Comparison of ENCODE assay signal across 29 mouse cellular contexts in the genomic region with DNA sequence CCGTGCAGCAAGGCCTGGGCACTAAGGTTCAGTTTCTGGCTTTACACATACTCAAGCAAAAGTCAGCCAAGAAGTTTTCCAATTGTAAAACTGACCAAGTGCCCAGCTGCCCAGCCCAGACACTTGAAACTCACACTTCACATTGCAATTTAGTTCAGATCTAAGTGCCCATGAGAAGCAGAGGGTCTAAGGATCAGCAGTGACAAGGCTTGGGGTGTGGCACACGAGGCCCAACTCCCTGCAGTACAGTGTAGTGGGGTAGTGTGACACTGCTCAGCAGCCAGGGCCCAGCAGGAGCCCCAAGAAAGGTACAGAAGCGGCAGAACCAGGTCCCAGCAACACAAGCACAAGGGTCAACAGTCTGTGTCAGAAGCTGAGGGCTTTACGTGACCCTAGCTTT. TPM values are rescaled to one million over a fixed set of nuclear protein-coding genes. Genes with fewer than 3 reads are reported as not detected.
DNase-seq lines count a peak whose midpoint lies in the region; ATAC-seq and TF ChIP-seq lines count a peak whose summit lies in the region.
"Had no signal": no experiment of that assay in that cellular context is flagged by ENCODE, and none has a peak within 500 bp of the region (broad histone marks: within the 10 kb centered on the region; RNA-seq: fewer than 3 reads in every experiment).

No protein-coding gene starts in this region.

- no peak for TF ChIP-seq CTCF in lung, postnatal 0 days (IDR thresholded peaks at IDR 0.05)

- H3K4me3 ChIP-seq in intestine, embryonic 15.5 days (replicated peaks), result no peak overlapping the region
- no peak overlapping the region for H3K4me3 ChIP-seq in intestine, embryonic 16.5 days (ENCODE audit: low read length)
- no peak overlapping the region for H3K4me3 ChIP-seq in lung, postnatal 0 days (ENCODE audit: low read depth, low read length)
- H3K4me3 ChIP-seq: embryonic facial prominence, embryonic 10.5 days; embryonic facial prominence, embryonic 13.5 days; erythroblast, embryonic 14.5 days; forebrain, embryonic 12.5 days; forebrain, embryonic 15.5 days; heart, embryonic 12.5 days; heart, embryonic 15.5 days; hindbrain, embryonic 10.5 days; hindbrain, embryonic 13.5 days had no signal

- no peaks in the 10 kb centered on the region for H3K9me3 ChIP-seq in intestine, embryonic 15.5 days
- H3K9me3 ChIP-seq in intestine, embryonic 16.5 days (ENCODE audit: control insufficient read depth, low read length), result no peaks in the 10 kb centered on the region
- no peaks in the 10 kb centered on the region for H3K9me3 ChIP-seq in lung, postnatal 0 days (ENCODE audit: low read length)
- H3K9me3 ChIP-seq: embryonic facial prominence, embryonic 10.5 days; embryonic facial prominence, embryonic 13.5 days; forebrain, embryonic 12.5 days; forebrain, embryonic 15.5 days; heart, embryonic 12.5 days; heart, embryonic 15.5 days; hindbrain, embryonic 10.5 days; hindbrain, embryonic 13.5 days had no signal

- H3K27me3 ChIP-seq in intestine, embryonic 15.5 days (replicated peaks), result no peaks in the 10 kb centered on the region
- no peaks in the 10 kb centered on the region for H3K27me3 ChIP-seq in intestine, embryonic 16.5 days (replicated peaks; ENCODE audit: control insufficient read depth, insufficient read depth, low read length)
- no peaks in the 10 kb centered on the region for H3K27me3 ChIP-seq in lung, postnatal 0 days (replicated peaks; ENCODE audit: insufficient read depth, low read length)
- H3K27me3 ChIP-seq: embryonic facial prominence, embryonic 13.5 days; forebrain, embryonic 12.5 days; forebrain, embryonic 15.5 days; heart, embryonic 12.5 days; heart, embryonic 15.5 days; hindbrain, embryonic 13.5 days had no signal

- peaks cover 36% of the 10 kb centered on the region for H3K36me3 ChIP-seq in intestine, embryonic 15.5 days
- H3K36me3 ChIP-seq in intestine, embryonic 16.5 days (ENCODE audit: control insufficient read depth, insufficient read depth, low read length), result peaks cover 14% of the 10 kb centered on the region
- H3K36me3 ChIP-seq in lung, postnatal 0 days (ENCODE audit: insufficient read depth, low read length), result peaks cover 31% of the 10 kb centered on the region

- ATAC-seq in intestine, embryonic 15.5 days, result peak; percentile 66
- ATAC-seq in intestine, embryonic 16.5 days, result peak; percentile 81
- ATAC-seq in lung, postnatal 0 days, result peak; percentile 92
- no peak for ATAC-seq in granulocyte monocyte progenitor cell, adult 5-6 weeks (replicated peaks; ENCODE audit: poor library complexity, severe bottlenecking)
- ATAC-seq: activated CD4-positive, CD25-positive, alpha-beta regulatory T cell, adult 4 months; CD4-positive, CD25-positive, alpha-beta regulatory T cell, adult 4 months; forebrain, embryonic 15.5 days; hindbrain, embryonic 16.5 days had no signal

- no peak overlapping the region for H3K4me2 ChIP-seq in intestine, embryonic 15.5 days (replicated peaks)
- no peak overlapping the region for H3K4me2 ChIP-seq in intestine, embryonic 16.5 days (ENCODE audit: low read depth, low read length)
- no peak overlapping the region for H3K4me2 ChIP-seq in lung, postnatal 0 days (replicated peaks; ENCODE audit: low read depth, low read length)
- H3K4me2 ChIP-seq: embryonic facial prominence, embryonic 13.5 days; forebrain, embryonic 12.5 days; forebrain, embryonic 15.5 days; heart, embryonic 12.5 days; heart, embryonic 15.5 days; hindbrain, embryonic 13.5 days had no signal

- DNase-seq in lung, postnatal 0 days (ENCODE audit: low spot score), result peak; percentile 69
- DNase-seq in lung, postnatal 36 days, result peak; percentile 51
- DNase-seq in left cerebral cortex, adult 9 months (ENCODE audit: low spot score in 2 of 2), result no peak
- DNase-seq: adrenal gland, adult 8-10 months; adrenal gland, postnatal 25 days; cerebellum, adult 11-12 months; cerebellum, adult 8-10 months; cerebellum, postnatal 14 days; embryo, embryonic 11 days; gastrocnemius, postnatal 10 days; gastrocnemius, postnatal 36 days; heart, adult 11 months; heart, postnatal 10 days; heart, postnatal 36 days had no signal

- H3K27ac ChIP-seq in intestine, embryonic 15.5 days, result no peak overlapping the region
- H3K27ac ChIP-seq in intestine, embryonic 16.5 days (ENCODE audit: low read length), result peak overlapping the region; percentile 13; the same call in 1 of the 2 replicates
- 0 out of 2 replicates have a peak overlapping the region, but pooled peaks have one; percentile 9 for H3K27ac ChIP-seq in lung, postnatal 0 days (ENCODE audit: low read length)
- H3K27ac ChIP-seq: embryonic facial prominence, embryonic 10.5 days; embryonic facial prominence, embryonic 13.5 days; forebrain, embryonic 12.5 days; forebrain, embryonic 15.5 days; heart, embryonic 15.5 days; hindbrain, embryonic 10.5 days; hindbrain, embryonic 13.5 days had no signal

- TF ChIP-seq EP300 in lung, postnatal 0 days (IDR thresholded peaks at IDR 0.05), result no peak

- H3K4me1 ChIP-seq in intestine, embryonic 15.5 days (replicated peaks), result no peaks in the 10 kb centered on the region
- H3K4me1 ChIP-seq in intestine, embryonic 16.5 days (ENCODE audit: control insufficient read depth, insufficient read depth, low read length), result peaks cover 3% of the 10 kb centered on the region; the same call in 1 of the 2 replicates
- H3K4me1 ChIP-seq in lung, postnatal 0 days (ENCODE audit: insufficient read depth, low read depth, low read length), result no peaks in the 10 kb centered on the region
- H3K4me1 ChIP-seq: embryonic facial prominence, embryonic 10.5 days; embryonic facial prominence, embryonic 13.5 days; forebrain, embryonic 12.5 days; forebrain, embryonic 15.5 days; hindbrain, embryonic 10.5 days; hindbrain, embryonic 13.5 days had no signal

- 81% methylated on average over 4 of the region's 4 CpGs for WGBS in intestine, embryonic 15.5 days
- 77% methylated on average over 4 of the region's 4 CpGs for WGBS in intestine, embryonic 16.5 days
- 74% methylated on average over 4 of the region's 4 CpGs for WGBS in lung, postnatal 0 days

- H3K9ac ChIP-seq in intestine, embryonic 15.5 days, result no peak overlapping the region
- H3K9ac ChIP-seq in intestine, embryonic 16.5 days (ENCODE audit: low read depth, low read length), result no peak overlapping the region
- H3K9ac ChIP-seq in lung, postnatal 0 days (replicated peaks; ENCODE audit: low read depth), result no peak overlapping the region
- H3K9ac ChIP-seq: embryonic facial prominence, embryonic 13.5 days; forebrain, embryonic 12.5 days; forebrain, embryonic 15.5 days; heart, embryonic 12.5 days; heart, embryonic 15.5 days; hindbrain, embryonic 13.5 days had no signal

RNA-seq across cellular contexts. Expression of gene Tubgcp3, which starts 23.1 kb away (rescaled TPM):
- 37.5 and 38.0 TPM in 2 replicates for polyA plus RNA-seq in intestine, embryonic 15.5 days (2015; fragmentation: Nextera tagmentation; extraction: Ambion mirVana)
- 34.4 and 37.6 TPM in 2 replicates for polyA plus RNA-seq in intestine, embryonic 16.5 days (2015; fragmentation: Nextera tagmentation; extraction: Ambion mirVana)
- polyA plus RNA-seq in lung, postnatal 0 days (2015; fragmentation: Nextera tagmentation; extraction: Ambion mirVana), result 20.9 and 21.7 TPM in 2 replicates
- 45.7 and 62.5 TPM in 2 replicates for total RNA-seq in granulocyte monocyte progenitor cell, adult 5-6 weeks (2014; fragmentation: Nextera tagmentation)
- 51.3 and 53.6 TPM in 2 replicates for total RNA-seq in granulocyte monocyte progenitor cell, adult 5-6 weeks (2017)

Comparison
In these comparisons a context has a peak if more than half of its experiments do, and no peak if none do; other contexts are left out.
1. DNase-seq: peak in lung, postnatal 0 days (single experiment) and lung, postnatal 36 days (single experiment); none in left cerebral cortex, adult 9 months (0 of 2).